Mouse (Mus musculus) MEL (cell line): ENCODE measurements at regions not wholly inside any gene's neighbourhood (a gene's known extent, or its start where the extent isn't known, plus 50 kb on each side); places are given as distances from the start of the nearest gene placed in this dataset.

Experiments used
- DNase-seq: peaks from one replicate; pipeline ENCODE4 v3.0.0; 2011; ENCODE audit warnings: low read depth, low spot score
- H3K27ac ChIP-seq: 2 replicates; pipeline ENCODE4 v1.5.1; 2012; ENCODE audit warnings: low read depth, mild to moderate bottlenecking, control low read depth, low read length, moderate library complexity; ENCODE audit not compliant: control insufficient read depth
- H3K27me3 ChIP-seq, 2 experiments: fragments of 150-350 bp in 1 of 2; sonication (generic) in 1 of 2; 2 replicates each; pipeline ENCODE4 v1.6.1; 2012; ENCODE audit warnings: low read length in 2 of 2, mild to moderate bottlenecking in 2 of 2, improper control_type of control experiment in 1 of 2, moderate library complexity in 1 of 2; ENCODE audit not compliant: insufficient read depth in 2 of 2, control insufficient read depth in 1 of 2
- H3K36me3 ChIP-seq, 2 experiments: 2 replicates each; pipeline ENCODE4 v1.6.1; 2012 to 2014; ENCODE audit warnings: low read length in 2 of 2, improper control_type of control experiment in 1 of 2, inconsistent platforms in 1 of 2, mild to moderate bottlenecking in 1 of 2; ENCODE audit not compliant: insufficient read depth in 2 of 2, control insufficient read depth in 1 of 2
- H3K4me1 ChIP-seq, 2 experiments: fragments of 150-350 bp in 1 of 2; sonication (generic) in 1 of 2; 2 replicates each; pipeline ENCODE4 v1.6.1; 2012; ENCODE audit warnings: low read length in 2 of 2, improper control_type of control experiment in 1 of 2, mild to moderate bottlenecking in 1 of 2; ENCODE audit not compliant: insufficient read depth in 2 of 2, control insufficient read depth in 1 of 2
- H3K4me3 ChIP-seq, 2 experiments: fragments of 150-350 bp in 1 of 2; sonication (generic) in 1 of 2; 2 replicates each; pipeline ENCODE4 v1.5.1; 2012; ENCODE audit warnings: low read depth in 2 of 2, low read length in 2 of 2, mild to moderate bottlenecking in 2 of 2, moderate library complexity in 2 of 2, control low read depth in 1 of 2, improper control_type of control experiment in 1 of 2; ENCODE audit not compliant: control insufficient read depth in 1 of 2, insufficient read depth in 1 of 2
- H3K79me2 ChIP-seq: 2 replicates; pipeline ENCODE4 v1.6.1; 2012; ENCODE audit warnings: mild to moderate bottlenecking, low read length, moderate library complexity; ENCODE audit not compliant: control insufficient read depth, poor library complexity, insufficient read depth
- H3K9ac ChIP-seq: 2 replicates; pipeline ENCODE4 v1.6.1; 2012; ENCODE audit warnings: low read depth, mild to moderate bottlenecking, control low read depth, low read length, moderate library complexity; ENCODE audit not compliant: control insufficient read depth, poor library complexity, severe bottlenecking
- H3K9me3 ChIP-seq: fragments of 150-350 bp; sonication (generic); replicated peaks from 2 replicates; pipeline ENCODE4 v1.6.1; 2012; ENCODE audit warnings: mild to moderate bottlenecking, low read length, improper control_type of control experiment, moderate library complexity; ENCODE audit not compliant: insufficient read depth
- BHLHE40 ChIP-seq: IDR thresholded peaks from 2 replicates; pipeline ENCODE4 v1.6.1; 2012; ENCODE audit warnings: low read depth, mild to moderate bottlenecking, inconsistent platforms, low read length, improper control_type of control experiment, borderline replicate concordance
- CHD1 ChIP-seq: IDR thresholded peaks from 2 replicates; pipeline ENCODE4 v1.6.1; 2012; ENCODE audit warnings: low read depth, mild to moderate bottlenecking, inconsistent platforms, low read length, improper control_type of control experiment
- CHD2 ChIP-seq: IDR thresholded peaks from 2 replicates; pipeline ENCODE4 v1.6.1; 2011; ENCODE audit warnings: low read length, improper control_type of control experiment
- CTCF ChIP-seq, 3 experiments: IDR thresholded peaks in 2 of 3; conservative IDR thresholded peaks in 1 of 3; 2 replicates each; pipeline ENCODE4 v1.5.1; 2011 to 2012; ENCODE audit warnings: low read length in 3 of 3, low read depth in 2 of 3, mild to moderate bottlenecking in 2 of 3, improper control_type of control experiment in 1 of 3, inconsistent platforms in 1 of 3, mixed read lengths in 1 of 3, moderate library complexity in 1 of 3; ENCODE audit not compliant: control insufficient read depth in 1 of 3, insufficient read depth in 1 of 3, poor library complexity in 1 of 3, severe bottlenecking in 1 of 3
- ELF1 ChIP-seq: IDR thresholded peaks from 2 replicates; pipeline ENCODE4 v1.6.1; 2014; ENCODE audit warnings: low read depth, mild to moderate bottlenecking, inconsistent platforms, low read length, improper control_type of control experiment, moderate library complexity
- GATA1 ChIP-seq: IDR thresholded peaks from 2 replicates; pipeline ENCODE4 v1.6.1; 2011; ENCODE audit warnings: low read depth, low read length, improper control_type of control experiment
- HCFC1 ChIP-seq: IDR thresholded peaks from 2 replicates; pipeline ENCODE4 v1.6.1; 2012; ENCODE audit warnings: low read depth, mild to moderate bottlenecking, inconsistent platforms, low read length, improper control_type of control experiment, moderate library complexity
- JUND ChIP-seq: IDR thresholded peaks from 2 replicates; pipeline ENCODE4 v1.6.1; 2011; ENCODE audit warnings: low read depth, mild to moderate bottlenecking, improper control_type of control experiment, low read length
- KAT2A ChIP-seq: conservative IDR thresholded peaks from 2 replicates; pipeline ENCODE4 v1.6.1; 2012; ENCODE audit warnings: low read depth, low read length, improper control_type of control experiment, inconsistent platforms
- MAFK ChIP-seq: IDR thresholded peaks from 2 replicates; pipeline ENCODE4 v1.6.1; 2011; ENCODE audit warnings: low read depth, mild to moderate bottlenecking, low read length, improper control_type of control experiment, borderline replicate concordance
- MAZ ChIP-seq: IDR thresholded peaks from 2 replicates; pipeline ENCODE4 v1.6.1; 2012; ENCODE audit warnings: low read depth, mild to moderate bottlenecking, inconsistent platforms, low read length, improper control_type of control experiment
- MEF2A ChIP-seq: IDR thresholded peaks from 2 replicates; pipeline ENCODE4 v1.6.1; 2014; ENCODE audit warnings: low read depth, mild to moderate bottlenecking, inconsistent platforms, low read length, improper control_type of control experiment; ENCODE audit not compliant: poor library complexity, insufficient replicate concordance, severe bottlenecking; ENCODE audit errors: extremely low read depth
- MYB ChIP-seq: IDR thresholded peaks from 2 replicates; pipeline ENCODE4 v1.6.1; 2011; ENCODE audit warnings: mild to moderate bottlenecking, low read depth, low read length, improper control_type of control experiment
- POLR2A ChIP-seq, 2 experiments: IDR thresholded peaks; 2 replicates each; pipeline ENCODE4 v1.6.1; 2011 to 2012; ENCODE audit warnings: low read length in 2 of 2, mild to moderate bottlenecking in 2 of 2, control low read depth in 1 of 2, improper control_type of control experiment in 1 of 2, low read depth in 1 of 2, moderate library complexity in 1 of 2; ENCODE audit not compliant: control insufficient read depth in 1 of 2, insufficient read depth in 1 of 2, poor library complexity in 1 of 2
- POLR2AphosphoS2 ChIP-seq: IDR thresholded peaks from 2 replicates; pipeline ENCODE4 v1.6.1; 2011; ENCODE audit warnings: low read length, improper control_type of control experiment
- POLR2AphosphoS5 ChIP-seq: IDR thresholded peaks from 2 replicates; pipeline ENCODE4 v1.6.1; 2012; ENCODE audit warnings: low read depth, borderline replicate concordance, mild to moderate bottlenecking, inconsistent platforms, low read length, moderate library complexity, mixed read lengths
- RAD21 ChIP-seq: IDR thresholded peaks from 2 replicates; pipeline ENCODE4 v1.6.1; 2011; ENCODE audit warnings: mild to moderate bottlenecking, low read depth, low read length, improper control_type of control experiment
- RCOR1 ChIP-seq: IDR thresholded peaks from 2 replicates; pipeline ENCODE4 v1.6.1; 2012; ENCODE audit warnings: low read depth, mild to moderate bottlenecking, inconsistent platforms, low read length, improper control_type of control experiment
- SMC3 ChIP-seq: IDR thresholded peaks from 2 replicates; pipeline ENCODE4 v1.6.1; 2011; ENCODE audit warnings: low read depth, low read length, improper control_type of control experiment
- TCF12 ChIP-seq: IDR thresholded peaks from 2 replicates; pipeline ENCODE4 v1.6.1; 2014; ENCODE audit warnings: low read depth, mild to moderate bottlenecking, inconsistent platforms, low read length, improper control_type of control experiment, moderate library complexity
- USF1 ChIP-seq: IDR thresholded peaks from 2 replicates; pipeline ENCODE4 v1.6.1; 2014; ENCODE audit warnings: low read depth, mild to moderate bottlenecking, inconsistent platforms, low read length, improper control_type of control experiment, moderate library complexity
- USF2 ChIP-seq, 2 experiments: IDR thresholded peaks; 2 replicates each; pipeline ENCODE4 v1.6.1; 2011 to 2012; ENCODE audit warnings: improper control_type of control experiment in 2 of 2, low read length in 2 of 2, borderline replicate concordance in 1 of 2, inconsistent platforms in 1 of 2, low read depth in 1 of 2, mild to moderate bottlenecking in 1 of 2; ENCODE audit not compliant: insufficient read depth in 1 of 2
- ZC3H11A ChIP-seq: IDR thresholded peaks from 2 replicates; pipeline ENCODE4 v1.6.1; 2012; ENCODE audit warnings: low read depth, mild to moderate bottlenecking, inconsistent platforms, low read length, improper control_type of control experiment
- ZKSCAN1 ChIP-seq: IDR thresholded peaks from 2 replicates; pipeline ENCODE4 v1.6.1; 2012; ENCODE audit warnings: low read depth, mild to moderate bottlenecking, inconsistent platforms, low read length, improper control_type of control experiment, moderate library complexity
- ZMIZ1 ChIP-seq: IDR thresholded peaks from 2 replicates; pipeline ENCODE4 v1.6.1; 2012; ENCODE audit warnings: low read depth, mild to moderate bottlenecking, inconsistent platforms, low read length, improper control_type of control experiment, moderate library complexity
- ZNF384 ChIP-seq: IDR thresholded peaks from 2 replicates; pipeline ENCODE4 v1.6.1; 2012; ENCODE audit warnings: low read depth, mild to moderate bottlenecking, inconsistent platforms, low read length, improper control_type of control experiment

GRCm38 (mm10) chr3:133748756-133749737 is 204.1 kb upstream of the Tet2 start:
- no peak overlapping the region for H3K4me3 ChIP-seq
- peaks cover 0 to 8% of the 10 kb centered on the region in 2 experiments; a peak in 2 of 4 replicates for H3K4me1 ChIP-seq
- no peak overlapping the region for H3K9ac ChIP-seq
- TF ChIP-seq RAD21 (no peak), ZNF384 (no peak), POLR2A (IDR thresholded peaks at IDR 0.05; ENCODE audit: control insufficient read depth in 1 of 2, insufficient read depth in 1 of 2, low read depth in 1 of 2, low read length in 2 of 2, poor library complexity in 1 of 2) (no peak), ZMIZ1 (no peak), MAZ (no peak), CHD2 (no peak), GATA1 (no peak), USF1 (no peak), TCF12 (no peak), ZKSCAN1 (no peak), MAFK (no peak), HCFC1 (no peak), JUND (no peak), SMC3 (no peak), CTCF (IDR thresholded peaks at IDR 0.05 in 2 of 3, conservative IDR thresholded peaks at IDR 0.05 in 1 of 3; ENCODE audit: control insufficient read depth in 1 of 3, insufficient read depth in 1 of 3, low read depth in 2 of 3, low read length in 3 of 3, poor library complexity in 1 of 3, severe bottlenecking in 1 of 3) (no peak), MYB (no peak), RCOR1 (no peak), ZC3H11A (no peak)
- no peak overlapping the region for H3K27ac ChIP-seq
- peaks cover 0 to 4% of the 10 kb centered on the region in 2 experiments; a peak in 2 of 4 replicates for H3K36me3 ChIP-seq
- H3K27me3 ChIP-seq = no peaks in the 10 kb centered on the region
- H3K79me2 ChIP-seq = no peaks in the 10 kb centered on the region
- DNase-seq = no peak
- H3K9me3 ChIP-seq = no peaks in the 10 kb centered on the region

DNA sequence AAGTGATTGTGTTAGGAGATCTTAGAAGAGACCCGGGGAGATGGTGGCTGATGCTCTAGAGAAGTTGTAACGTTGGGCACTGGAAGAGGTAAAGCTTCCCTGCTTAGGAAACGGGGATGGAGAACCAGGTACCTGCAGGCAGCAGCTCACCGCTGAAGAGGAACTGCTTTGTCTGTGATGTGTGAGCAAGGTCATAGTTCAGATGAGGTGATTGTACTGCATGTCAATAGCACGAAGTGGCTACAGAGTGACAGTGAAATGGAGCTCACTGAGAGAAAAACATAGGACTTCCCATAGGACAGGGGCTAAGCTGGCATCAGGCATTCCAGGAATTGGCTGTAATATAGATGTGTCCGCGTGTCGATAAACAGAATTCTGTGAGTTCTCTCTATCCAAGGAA is 205.1 kb upstream of the Tet2 start:
- Histone ChIP-seq H3K27ac (no peak overlapping the region), H3K36me3 (peaks cover 0 to 6% of the 10 kb centered on the region in 2 experiments; a peak in 2 of 4 replicates), H3K4me1 (peaks cover 5 to 15% of the 10 kb centered on the region in 2 experiments), H3K79me2 (no peaks in the 10 kb centered on the region), H3K4me3 (no peak overlapping the region), H3K9ac (no peak overlapping the region), H3K9me3 (no peaks in the 10 kb centered on the region), H3K27me3 (no peaks in the 10 kb centered on the region)
- TF ChIP-seq MEF2A = no peak
- no peak for TF ChIP-seq POLR2A (IDR thresholded peaks at IDR 0.05; ENCODE audit: control insufficient read depth in 1 of 2, insufficient read depth in 1 of 2, low read depth in 1 of 2, low read length in 2 of 2, poor library complexity in 1 of 2)
- TF ChIP-seq MAFK = no peak
- TF ChIP-seq USF2 (IDR thresholded peaks at IDR 0.05; ENCODE audit: borderline replicate concordance in 1 of 2, insufficient read depth in 1 of 2, low read depth in 1 of 2, low read length in 2 of 2) = no peak
- no peak for TF ChIP-seq ZKSCAN1
- no peak for TF ChIP-seq POLR2AphosphoS5
- TF ChIP-seq HCFC1 = no peak
- no peak for TF ChIP-seq CTCF (IDR thresholded peaks at IDR 0.05 in 2 of 3, conservative IDR thresholded peaks at IDR 0.05 in 1 of 3; ENCODE audit: control insufficient read depth in 1 of 3, insufficient read depth in 1 of 3, low read depth in 2 of 3, low read length in 3 of 3, poor library complexity in 1 of 3, severe bottlenecking in 1 of 3)
- no peak for TF ChIP-seq SMC3
- TF ChIP-seq KAT2A = no peak
- no peak for TF ChIP-seq TCF12
- TF ChIP-seq ELF1 = no peak
- no peak for TF ChIP-seq POLR2AphosphoS2
- TF ChIP-seq BHLHE40 = no peak
- no peak for TF ChIP-seq CHD1
- DNase-seq = no peak
